Mouse (Mus musculus) adrenal gland, postnatal 25 days (tissue): ENCODE data around the gene Abhd6. TPM values are rescaled to one million over a fixed set of nuclear protein-coding genes. Genes with fewer than 3 reads are reported as not detected.

Source experiments
- DNase-seq: peaks from one replicate; pipeline ENCODE4 v3.0.0; 2021; ENCODE audit warnings: mixed read lengths
- long read RNA-seq: library from polyadenylated mRNA; stranded (forward); transcript quantifications from one replicate; pipeline ENCODE4 v2.0.0, GENCODE M21; 2021
- total RNA-seq: library from RNA; stranded (reverse); gene quantifications from 2 replicates; pipeline ENCODE4 v1.2.3, GENCODE M21; 2021

Gene Abhd6
- total RNA-seq, result 90.3 and 96.4 TPM in 2 replicates
- long read RNA-seq, transcript Abhd6-202 (9 exons, 2,226 nt), result major isoform, 82 of 135 reads
- long read RNA-seq, transcript Abhd6-203 (8 exons, 1,958 nt), result minor isoform, 6 of 135 reads
- long read RNA-seq, transcript Abhd6-201 (9 exons, 1,401 nt), result minor isoform, 9 of 135 reads
- long read RNA-seq, partial matches to known transcripts, result 28 of 135 reads
- long read RNA-seq, other reads (novel, unspliced or antisense), result 10 of 135 reads

DNA sequence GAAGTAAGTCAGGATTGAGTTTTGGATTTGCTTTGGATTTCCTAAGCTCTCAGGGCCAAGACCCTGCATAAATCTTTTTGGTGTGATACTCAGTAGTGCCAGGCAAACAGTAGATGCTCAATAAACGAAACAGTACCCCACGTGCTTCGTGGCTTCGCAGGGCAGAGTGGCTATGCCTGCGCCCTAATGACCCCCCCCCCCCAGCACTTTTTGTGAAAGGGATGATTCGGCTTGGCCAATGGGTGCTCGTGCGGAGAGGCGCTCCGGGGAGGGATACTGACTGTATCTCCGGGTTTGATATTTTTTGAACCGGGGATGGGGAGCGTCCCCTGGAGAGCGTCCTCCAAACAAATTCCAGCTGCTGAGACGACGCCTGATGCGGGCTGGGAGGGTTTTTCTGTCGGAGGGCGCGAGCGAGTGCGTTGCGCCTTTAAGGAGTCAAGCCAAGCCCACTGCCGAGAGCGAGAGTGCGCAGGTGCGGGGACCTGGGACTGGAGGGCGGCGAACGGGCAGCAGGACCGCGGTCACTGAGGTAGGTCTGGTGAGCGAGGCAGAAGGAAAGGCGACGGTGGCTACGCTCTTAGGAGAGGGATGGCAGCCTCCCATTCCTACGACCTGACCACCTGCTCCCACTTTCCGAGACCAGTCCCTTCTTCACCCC is at the start of gene Abhd6:
Gene Abhd6 (plus strand): TSS at position 471 of the 661 bp plus-strand sequence.
- peak; percentile 90 for DNase-seq

DNA sequence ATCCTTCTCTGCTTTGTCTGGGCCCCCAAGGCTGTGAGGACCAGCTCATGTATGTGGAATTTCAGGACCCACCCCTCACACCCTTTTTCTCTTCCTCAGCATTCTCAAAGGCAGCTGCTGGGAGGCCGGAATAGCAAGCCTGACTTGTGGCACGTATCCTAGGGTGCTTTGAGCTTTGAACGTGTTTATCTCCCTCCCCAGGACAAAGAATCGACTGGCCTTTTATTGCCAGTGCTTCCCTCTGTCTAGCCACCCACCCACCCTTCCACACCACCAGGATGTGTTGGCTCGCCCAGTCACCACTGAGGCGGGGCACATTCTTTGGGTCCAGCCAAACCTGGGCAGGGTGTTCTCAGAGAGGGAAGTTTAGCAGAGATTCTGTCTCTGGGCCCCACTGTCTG is 48.6 kb upstream of the Abhd6 start:
- no peak for DNase-seq

DNA sequence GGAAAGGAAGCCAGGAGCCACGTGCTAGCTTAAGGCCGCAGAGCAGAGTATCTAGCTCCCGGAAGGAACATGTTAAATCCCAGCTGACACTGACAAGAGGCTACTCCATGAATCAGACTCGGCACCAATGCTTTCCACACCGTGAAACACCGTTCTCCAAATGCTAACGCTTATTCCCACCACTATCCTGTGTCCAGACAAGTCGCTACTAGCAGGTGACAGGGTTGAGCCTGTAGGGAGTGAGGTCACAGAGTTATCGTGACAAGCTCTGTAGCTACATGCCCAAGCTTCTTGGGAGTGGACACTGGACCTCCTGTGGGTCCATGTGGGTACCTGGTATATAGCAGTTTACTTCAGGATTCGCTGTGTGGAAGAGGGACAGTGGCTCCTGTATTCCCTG is 46.3 kb upstream of the Abhd6 start:
- no peak for DNase-seq

DNA sequence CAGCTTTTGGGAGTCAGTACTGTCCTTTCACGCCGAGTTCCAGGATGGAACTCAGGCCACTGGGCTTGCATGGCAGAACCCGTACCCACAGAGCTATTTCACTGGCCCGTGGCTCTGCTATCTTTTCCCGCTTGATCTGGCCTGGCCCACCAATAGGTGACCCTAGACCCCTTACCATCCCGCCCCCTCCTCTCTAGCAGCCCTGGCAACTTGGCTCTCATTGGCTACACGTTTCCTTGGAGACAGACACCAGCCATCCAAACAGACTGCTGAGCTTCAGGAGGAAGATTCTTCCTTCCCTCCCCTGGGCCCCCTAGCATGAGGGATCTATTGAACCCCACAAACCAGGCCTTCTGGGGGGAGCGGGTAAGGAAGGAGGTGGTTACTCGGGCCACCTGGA is 45.7 kb upstream of the Abhd6 start, which contains the start of gene Gm45521:
Gene Gm45521 (plus strand): TSS at position 240 of the 400 bp plus-strand sequence.
- DNase-seq, result no peak

DNA sequence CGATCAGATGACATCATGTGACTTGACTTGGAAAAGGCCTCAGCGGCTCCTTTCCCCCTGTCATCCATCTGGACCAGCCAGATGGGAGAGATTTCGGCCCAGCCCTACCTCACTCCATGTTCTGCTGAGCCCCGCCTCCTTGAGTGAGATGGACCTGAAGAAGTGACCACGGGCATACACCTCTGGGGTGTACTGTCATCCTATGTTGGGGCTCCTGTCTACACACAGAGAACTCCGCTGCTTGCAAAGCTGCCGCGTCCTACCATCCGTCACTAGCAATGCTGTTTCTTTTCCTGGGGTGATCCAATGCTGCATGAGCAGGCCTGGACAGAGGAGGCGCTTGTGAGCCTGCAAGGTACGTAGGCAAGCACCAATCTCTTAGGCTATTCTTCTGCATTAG is 42.1 kb upstream of the Abhd6 start:
- DNase-seq, result no peak

DNA sequence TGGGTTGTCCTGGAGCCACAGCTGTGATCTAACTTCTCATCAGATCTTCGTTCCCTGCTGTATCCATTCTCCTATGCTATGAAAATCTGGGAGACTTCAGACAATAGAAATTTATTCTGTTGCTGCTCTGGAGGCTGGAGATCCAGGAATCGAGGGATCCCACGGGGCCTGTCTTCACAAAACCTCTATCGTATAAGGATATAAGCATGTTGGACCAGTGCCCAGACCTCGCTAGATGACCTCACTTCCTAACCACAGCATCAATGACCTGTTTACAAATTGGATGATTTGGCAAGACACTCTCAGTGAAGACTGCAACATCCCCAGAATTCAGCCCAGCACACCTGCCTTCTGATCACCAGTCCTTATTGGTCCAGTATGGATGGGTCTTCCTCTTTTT is 41.0 kb upstream of the Abhd6 start:
- no peak for DNase-seq

DNA sequence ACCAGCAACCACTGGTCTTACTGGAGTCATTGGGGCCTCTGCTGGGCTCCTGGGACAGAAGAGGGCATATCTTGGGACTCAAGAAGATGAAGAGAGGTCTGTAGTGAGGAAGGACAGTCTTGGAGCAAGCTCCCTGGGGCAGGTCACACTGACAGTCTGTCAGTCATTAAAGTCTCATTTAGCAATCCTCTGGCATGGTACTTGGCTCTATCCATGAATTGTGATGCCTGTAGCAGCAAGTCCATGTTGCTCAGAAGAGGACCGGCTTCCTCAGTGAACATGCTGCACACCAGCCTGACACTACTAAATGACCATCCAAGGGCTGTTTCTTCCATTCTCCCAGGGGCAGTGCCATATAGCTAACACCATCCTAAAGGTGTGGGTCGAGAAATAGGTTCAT is 40.1 kb upstream of the Abhd6 start:
- no peak for DNase-seq

DNA sequence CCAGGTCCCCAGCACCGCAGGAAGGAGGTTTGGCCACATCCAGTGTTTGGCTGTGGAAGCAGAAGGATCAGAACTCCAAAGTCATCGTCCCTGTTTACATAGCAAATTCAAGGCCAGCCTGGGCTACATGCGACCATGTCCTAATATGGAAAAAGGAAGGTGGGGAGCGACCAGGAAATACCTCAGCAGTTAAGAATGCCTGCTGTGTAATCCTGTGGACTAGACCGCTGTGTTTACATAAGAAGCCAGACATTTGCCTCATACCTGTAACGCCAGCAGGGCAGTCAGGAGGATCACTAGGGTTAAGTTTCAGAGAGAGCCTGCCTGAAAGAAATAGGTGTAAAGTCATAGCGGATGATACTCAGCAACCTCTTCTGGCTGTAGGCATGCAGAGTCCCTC is 39.5 kb upstream of the Abhd6 start:
- no peak for DNase-seq

DNA sequence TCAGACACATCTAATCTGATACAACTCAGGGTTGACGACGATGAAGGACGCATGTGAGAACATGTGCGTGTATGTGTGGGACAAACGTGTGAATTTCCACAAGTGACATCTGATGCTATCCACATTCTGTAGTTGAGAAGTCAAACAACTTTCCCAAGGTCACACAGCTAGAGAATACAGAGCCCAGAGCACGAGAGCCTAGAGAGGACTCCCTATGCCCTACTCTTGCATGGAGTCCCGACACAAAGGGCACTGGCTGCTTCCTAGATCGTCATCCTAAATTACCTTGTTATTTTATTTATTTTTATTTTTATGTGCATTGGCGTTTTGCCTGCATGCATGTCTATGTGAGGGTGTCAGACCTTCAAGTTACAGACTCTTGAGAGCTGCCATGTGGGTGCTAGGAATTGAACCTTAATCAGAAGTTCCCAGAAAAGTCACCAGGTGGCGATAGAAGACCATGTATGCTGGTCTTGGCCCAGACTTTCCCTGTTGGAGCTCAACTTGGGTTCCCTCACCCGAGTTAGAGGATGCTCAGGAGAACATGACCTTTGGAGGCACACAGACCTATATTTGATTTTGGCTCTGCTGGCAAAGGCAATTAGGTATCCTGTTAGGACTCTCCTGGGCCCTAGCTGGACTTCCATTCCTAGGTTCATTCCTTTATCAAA is 38.3 kb upstream of the Abhd6 start:
- peak; percentile 36 for DNase-seq

DNA sequence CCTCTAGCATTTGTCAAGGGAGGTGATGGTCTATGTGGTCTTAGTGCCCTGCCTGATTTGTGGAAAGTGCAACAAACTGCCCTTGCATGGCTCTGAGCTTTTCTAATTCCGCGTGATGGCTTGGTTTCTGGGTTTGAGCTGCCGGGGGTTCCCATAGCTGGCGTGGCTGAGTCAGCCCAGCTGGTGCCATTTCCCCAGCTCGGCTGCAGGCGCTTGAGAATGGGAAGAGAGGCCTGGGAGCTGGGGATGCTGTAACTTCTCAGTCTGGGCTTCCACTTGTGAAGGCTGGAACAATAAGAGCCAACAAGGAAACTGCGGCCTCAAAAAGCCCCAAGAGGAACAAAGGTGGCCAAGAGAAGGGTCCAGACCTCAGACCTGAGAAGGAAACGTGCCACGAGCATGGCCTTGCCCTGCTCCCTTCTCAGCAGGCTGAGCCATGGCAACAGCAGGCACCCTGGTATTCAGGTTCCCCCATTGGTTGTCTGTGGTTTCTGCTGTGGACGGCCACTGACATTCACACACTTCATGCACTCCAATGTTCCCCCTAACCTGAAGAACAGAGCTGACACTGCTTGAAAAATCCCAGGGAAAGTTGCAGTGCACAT is 30.7 kb upstream of the Abhd6 start:
- no peak for DNase-seq

DNA sequence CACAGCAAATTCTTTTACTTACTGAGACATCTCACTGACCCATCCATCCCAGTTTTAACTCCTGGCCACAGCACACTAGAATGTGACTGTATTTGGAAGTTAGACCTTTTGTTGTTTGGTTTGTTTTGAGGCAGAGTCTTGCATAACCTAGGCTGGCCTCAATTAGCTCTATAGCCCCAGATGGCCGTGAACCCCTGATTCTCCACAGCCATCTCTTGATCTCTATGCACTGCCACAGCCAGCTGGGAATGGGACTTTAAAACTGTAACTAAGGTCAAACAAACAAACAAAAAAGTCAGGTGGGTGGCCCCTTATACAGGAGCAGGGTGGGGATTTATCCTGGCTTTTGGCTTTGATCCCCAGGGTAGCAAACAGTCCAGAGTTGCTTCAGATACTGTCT is 28.1 kb upstream of the Abhd6 start:
- DNase-seq, result no peak

DNA sequence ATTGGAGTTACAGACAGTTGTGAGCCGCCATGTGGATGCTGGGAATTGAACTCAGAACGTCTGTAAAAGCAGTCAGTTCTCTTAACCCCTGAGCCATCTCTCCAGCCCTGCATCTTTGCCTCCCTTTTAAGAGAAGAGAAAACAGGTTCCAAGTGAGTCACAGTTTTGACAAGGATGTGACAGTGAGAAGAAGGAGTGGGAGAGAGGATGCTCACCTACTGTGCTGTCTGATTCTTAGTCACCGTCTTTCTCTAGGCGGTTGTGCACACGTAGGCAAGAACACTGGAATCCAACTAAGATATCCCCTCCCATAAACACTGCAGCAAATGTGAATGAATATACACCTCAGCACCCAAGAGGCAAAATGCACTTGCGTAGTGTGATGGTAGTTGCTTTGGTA is 27.5 kb upstream of the Abhd6 start:
- DNase-seq, result no peak

DNA sequence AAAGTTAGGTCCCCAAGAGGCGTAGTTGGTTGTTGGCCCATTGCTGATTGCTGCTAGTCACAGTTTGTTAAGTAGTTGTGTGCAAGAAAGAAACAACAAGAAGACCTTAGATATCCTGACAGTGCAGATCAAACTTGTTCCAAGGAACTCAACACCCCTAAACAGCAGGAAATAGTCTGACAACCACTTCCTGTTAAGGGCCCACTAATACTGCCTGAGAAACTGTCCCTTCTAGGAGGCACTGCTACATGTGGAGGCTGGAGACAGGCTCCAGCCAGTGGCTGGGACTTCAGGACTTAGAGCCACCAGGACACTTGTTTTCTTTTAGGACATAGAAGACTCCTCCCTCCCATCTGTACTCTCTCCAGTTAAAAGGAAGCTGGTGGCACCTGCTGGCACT is 25.2 kb upstream of the Abhd6 start:
- DNase-seq, result no peak

DNA sequence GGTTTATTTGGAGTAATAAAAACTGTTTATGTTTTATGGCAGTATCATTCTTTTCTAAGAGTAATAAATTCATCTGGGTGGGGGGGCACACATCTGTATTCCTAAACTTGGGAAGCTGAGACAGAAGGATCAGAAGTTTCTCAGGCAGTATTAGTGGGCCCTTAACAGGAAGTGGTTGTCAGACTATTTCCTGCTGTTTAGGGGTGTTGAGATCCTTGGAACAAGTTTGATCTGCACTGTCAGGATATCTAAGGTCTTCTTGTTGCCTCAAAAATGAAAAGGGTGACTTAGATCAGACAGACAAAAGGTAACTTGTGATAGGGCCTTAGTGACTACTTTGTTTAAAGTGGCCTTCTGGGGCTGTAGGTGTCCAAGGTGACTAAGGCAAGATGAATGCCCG is 24.5 kb upstream of the Abhd6 start:
- no peak for DNase-seq

DNA sequence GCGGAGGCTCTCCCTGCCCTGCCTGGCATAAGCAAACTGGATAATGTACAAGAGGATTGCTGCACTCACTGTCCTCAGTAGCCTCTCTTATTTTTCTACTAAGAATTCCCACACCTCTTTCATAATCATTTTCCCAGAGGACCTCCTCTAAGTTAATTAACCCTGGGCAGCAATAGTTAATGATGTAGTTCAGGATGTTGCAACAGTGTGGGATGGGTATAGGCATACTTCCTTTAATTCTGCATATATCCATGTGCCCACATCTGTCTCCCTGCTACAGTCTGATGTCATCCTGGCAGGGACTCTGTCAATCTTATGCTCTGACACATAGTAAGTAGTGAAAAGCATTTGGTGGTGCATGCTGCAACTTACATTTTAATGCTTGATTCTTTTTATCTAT is 21.5 kb upstream of the Abhd6 start:
- DNase-seq, result no peak

DNA sequence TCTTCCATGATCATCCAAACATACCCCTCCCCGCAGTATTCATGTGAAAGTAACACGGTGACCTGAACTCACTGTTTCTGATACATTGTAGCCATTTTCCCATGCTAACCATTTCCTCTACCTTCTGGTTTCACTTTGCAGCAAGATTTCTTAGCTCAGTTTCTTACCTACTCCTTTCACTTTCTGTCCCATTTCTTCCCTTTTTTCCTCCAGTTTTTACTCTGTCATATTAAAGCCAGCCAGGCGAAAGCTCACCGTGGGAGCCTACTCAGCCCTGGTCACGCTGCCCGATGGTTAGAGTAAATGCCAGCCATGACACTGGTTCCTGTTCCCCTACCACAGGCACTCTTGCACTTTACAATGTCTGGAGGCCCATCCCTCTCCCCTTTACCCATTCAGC is 15.8 kb upstream of the Abhd6 start:
- no peak for DNase-seq

DNA sequence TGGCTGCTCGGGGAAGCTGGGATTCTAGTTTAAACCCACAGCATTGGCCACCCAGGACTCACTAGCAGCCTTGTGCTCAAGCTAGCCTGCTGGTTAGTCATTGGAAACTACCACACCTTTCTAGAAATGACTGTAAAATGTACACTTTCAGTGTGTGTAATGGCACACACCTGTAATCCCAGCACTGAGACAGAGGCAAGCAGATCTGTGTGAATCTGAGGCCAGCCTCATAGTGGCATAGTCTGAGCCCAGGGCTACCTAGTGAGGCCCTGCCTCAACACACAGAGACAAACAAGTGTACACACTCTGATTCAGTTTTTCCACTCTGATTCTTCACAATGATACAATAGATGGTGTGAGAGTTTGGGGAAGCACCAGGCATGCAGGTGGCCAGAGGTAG is 13.3 kb upstream of the Abhd6 start:
- DNase-seq, result no peak

DNA sequence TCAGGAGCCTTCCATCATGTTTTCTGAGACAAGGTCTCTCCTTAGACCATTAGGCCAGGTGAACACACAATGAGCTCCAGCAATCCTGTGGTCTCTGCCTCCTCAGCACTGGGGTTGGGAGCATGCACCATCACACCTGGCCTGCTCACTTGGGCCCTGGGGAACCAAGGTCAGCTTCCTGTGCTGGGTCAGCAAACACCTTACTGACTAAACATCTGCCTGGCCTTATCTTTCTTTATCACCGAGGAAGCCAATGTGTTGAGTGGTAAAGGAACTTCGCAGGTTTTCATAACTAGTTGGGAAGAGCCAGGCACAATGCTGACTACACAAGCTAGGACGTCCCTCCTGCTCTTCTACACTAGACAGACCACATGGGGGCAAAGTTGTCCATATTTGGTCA is 12.7 kb upstream of the Abhd6 start:
- DNase-seq, result no peak

DNA sequence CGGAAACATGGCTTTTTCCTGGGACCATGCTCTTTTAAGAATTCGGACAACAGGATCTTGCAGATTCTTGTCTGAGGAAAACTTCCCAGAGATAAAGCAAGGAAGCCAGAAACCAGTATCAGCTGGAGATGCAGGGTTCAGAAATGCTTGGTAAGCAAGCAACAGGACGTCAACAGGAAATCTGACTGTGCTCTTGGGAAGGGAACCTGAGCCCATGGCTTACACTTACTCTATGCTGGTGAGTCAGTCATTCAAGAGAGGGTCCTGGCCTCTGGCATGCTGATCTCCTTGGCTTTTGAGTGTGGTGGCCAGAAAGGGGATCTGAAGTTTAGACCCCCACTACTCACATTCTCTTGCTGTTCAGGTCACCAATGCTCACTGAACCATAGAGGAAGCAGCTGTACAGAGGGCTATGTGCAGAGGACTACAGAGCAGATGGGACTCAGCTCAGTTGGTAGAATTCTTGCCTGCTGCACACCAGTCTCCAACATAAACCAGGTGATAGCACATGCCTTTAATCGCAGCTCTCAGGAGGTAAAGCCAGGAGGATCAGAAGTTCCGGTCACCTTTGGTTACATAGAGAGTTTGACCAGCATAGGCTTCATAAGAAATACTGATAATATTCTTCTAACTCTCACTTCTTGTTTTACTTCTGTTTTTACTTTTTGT is 11.5 kb upstream of the Abhd6 start:
- DNase-seq, result no peak

DNA sequence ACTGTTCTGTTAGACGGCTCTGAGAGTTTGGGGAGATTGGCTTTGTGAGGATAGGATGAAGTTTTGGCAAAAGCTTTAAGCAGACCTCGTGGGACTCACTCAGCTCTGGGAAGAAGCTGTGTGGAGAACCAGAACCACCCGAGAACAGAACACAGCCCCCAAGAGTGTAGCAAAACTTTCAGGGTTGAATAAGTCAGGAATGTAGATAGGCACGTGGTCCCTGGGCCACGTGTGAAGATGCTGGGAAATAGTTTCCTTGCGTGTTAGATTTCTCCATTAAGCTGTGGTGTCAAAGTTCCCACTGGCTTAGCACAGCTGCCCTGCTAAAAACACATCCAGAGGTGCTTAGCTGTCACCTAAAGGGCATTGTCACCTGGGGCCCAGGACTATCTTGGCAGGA is 10.5 kb upstream of the Abhd6 start:
- DNase-seq, result no peak

DNA sequence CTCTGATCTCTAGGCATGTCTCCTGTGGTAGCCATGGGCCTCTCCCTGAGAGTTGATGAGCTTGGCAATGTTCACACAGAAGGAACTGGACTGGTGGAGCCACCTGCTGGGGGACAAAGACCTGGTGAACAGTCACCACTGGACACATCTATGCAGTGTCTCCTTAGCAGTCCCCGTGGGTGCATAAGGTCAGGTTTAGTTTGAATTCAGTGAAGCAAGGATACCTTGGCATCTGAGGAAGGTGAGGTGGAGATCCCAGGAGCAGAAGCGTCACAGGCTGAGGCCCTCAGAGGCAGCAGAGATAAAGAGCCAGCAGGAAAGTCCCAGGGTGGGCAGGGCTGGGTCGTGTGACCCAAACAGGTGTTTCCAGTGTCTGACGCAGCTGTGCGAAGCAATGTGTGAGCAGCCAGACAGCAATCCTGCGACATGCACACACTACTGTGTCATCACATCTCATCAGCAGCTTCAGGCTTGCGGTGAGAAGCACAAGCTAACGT is 8.4 kb upstream of the Abhd6 start, which contains the start of gene Dnase1l3:
Gene Dnase1l3 (minus strand): TSS at position 303 of the 497 bp plus-strand sequence.
- DNase-seq, result peak; percentile 60

DNA sequence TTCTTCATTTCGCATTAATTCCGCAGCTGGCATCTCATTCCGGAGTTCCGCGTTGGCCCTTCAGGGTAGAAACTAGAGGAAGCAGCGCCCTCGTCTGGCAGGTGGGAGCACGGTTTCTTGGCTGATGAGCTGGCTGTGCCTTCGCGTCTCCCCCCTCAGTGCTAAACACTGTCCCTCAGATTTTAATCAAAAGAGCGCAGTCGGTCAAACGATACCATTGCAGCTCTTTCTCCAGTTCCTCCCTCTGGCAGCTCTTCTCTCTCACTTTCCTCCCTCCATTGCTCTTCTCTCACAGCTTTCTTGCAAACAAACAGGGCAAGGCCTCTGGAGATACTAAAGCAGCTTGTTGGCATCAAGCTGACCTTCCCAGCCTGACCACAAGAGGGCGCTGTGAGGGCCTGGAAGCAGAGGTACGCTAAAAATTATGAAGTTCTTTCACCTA is 5.4 kb upstream of the Abhd6 start:
- peak; percentile 91 for DNase-seq
